Mouse (Mus musculus): ENCODE results near the gene H2-M11.

- TF ChIP-seq POLR2A (IDR thresholded peaks at IDR 0.05; ENCODE audit: low read depth, low read length) (no peak), CTCF (IDR thresholded peaks at IDR 0.05; ENCODE audit: extremely low read depth, insufficient read length, insufficient replicate concordance, low read depth, low read length) (no peak)
Observed at GRCm38 (mm10) chr17:36500435-36500834, 46.4 kb upstream of the H2-M11 start.
